Mouse (Mus musculus) heart, adult 2 months (tissue): ENCODE data around the gene Rab8b.

Experiments
- CTCF ChIP-seq: fragments of 200-600 bp; IDR thresholded peaks from 2 replicates; pipeline ENCODE4 v1.8.1; 2022; ENCODE audit warnings: antibody characterized with exemption, mild to moderate bottlenecking, moderate library complexity
- EP300 ChIP-seq: fragments of 200-500 bp; IDR thresholded peaks from 2 replicates; pipeline ENCODE4 v1.6.1; 2011; ENCODE audit warnings: low read depth, low read length, control low read depth; ENCODE audit not compliant: insufficient read depth

GRCm38 (mm10) chr9:66882406-66882821 is 37.1 kb downstream of the Rab8b start:
- TF ChIP-seq CTCF (no peak), EP300 (no peak)
